Mouse (Mus musculus) olfactory bulb, adult 2 months (tissue): ENCODE data around the gene Zscan25.
A peak's percentile ranks its signal among the peaks of the same experiment; 100 is the strongest.

Experiments used
- CTCF ChIP-seq: fragments of 200-500 bp; IDR thresholded peaks from 2 replicates; pipeline ENCODE4 v1.5.1; 2012; ENCODE audit warnings: low read depth, mild to moderate bottlenecking, low read length, moderate library complexity; ENCODE audit not compliant: insufficient read depth
- POLR2A ChIP-seq: fragments of 200-500 bp; IDR thresholded peaks from 2 replicates; pipeline ENCODE4 v1.6.1; 2012; ENCODE audit warnings: mild to moderate bottlenecking, low read depth, low read length, moderate library complexity; ENCODE audit not compliant: insufficient read depth

- TF ChIP-seq POLR2A (peak; percentile 86), CTCF (no peak)
Observed at GRCm38 (mm10) chr5:145231367-145231871, 48.9 kb upstream of the Zscan25 start, which contains the start of gene Zfp655.
